Mouse (Mus musculus) embryonic fibroblast, embryonic 13.5 days (primary cell): ENCODE data around the gene Vac14.

ENCODE experiments used
- CTCF ChIP-seq: IDR thresholded peaks from 2 replicates; pipeline ENCODE4 v1.5.1; 2011; ENCODE audit warnings: mild to moderate bottlenecking, control low read depth, low read length, moderate library complexity, borderline replicate concordance; ENCODE audit not compliant: insufficient read depth
- POLR2A ChIP-seq: IDR thresholded peaks from 2 replicates; pipeline ENCODE4 v1.6.1; 2011; ENCODE audit warnings: low read depth, mild to moderate bottlenecking, control low read depth, low read length, moderate library complexity

DNA sequence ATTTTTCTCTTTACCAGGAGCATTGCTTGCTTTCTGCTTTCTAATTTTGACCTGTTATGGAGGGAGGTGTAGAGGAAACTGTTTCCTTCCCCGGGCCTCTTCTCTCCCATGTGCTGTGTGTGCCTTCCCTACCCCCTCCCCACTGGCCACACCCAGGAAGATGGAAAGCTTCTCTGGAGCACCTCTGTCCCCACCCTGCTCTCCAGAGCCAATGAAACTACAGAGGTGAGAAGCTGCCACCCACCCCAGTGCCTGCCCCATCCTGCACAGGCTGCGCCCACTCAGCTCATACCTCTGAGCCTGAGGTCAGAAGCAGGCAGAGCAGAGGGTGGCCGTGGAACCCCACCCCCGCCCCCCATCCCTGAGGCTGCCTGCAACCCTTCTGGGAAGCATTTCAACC is 136.3 kb downstream of the Vac14 start:
- TF ChIP-seq POLR2A (no peak), CTCF (no peak)
